Mouse (Mus musculus) right cerebral cortex, postnatal 10 days (tissue): ENCODE measurements around the gene Wdr63.

Source experiments
- DNase-seq, 2 experiments: peaks; one replicate each; pipeline ENCODE4 v3.0.0; 2021; ENCODE audit warnings: low spot score in 2 of 2

Gene Wdr63

DNA sequence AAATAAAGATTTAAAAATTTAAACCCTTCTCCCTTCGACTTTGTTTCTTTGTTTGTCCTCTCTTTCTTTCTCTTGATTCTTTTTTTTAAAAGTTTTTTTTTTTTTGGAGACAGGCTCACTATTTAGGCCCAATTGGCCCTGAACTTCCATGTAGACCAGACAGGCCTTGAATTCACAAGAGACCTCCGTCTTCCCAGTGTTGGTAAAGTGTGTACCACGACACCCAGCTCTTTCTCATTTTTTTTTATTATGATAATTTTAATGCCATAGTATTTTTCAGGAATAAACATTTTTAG lies 14.1 kb upstream of the Wdr63 start:
- no peak for DNase-seq

DNA sequence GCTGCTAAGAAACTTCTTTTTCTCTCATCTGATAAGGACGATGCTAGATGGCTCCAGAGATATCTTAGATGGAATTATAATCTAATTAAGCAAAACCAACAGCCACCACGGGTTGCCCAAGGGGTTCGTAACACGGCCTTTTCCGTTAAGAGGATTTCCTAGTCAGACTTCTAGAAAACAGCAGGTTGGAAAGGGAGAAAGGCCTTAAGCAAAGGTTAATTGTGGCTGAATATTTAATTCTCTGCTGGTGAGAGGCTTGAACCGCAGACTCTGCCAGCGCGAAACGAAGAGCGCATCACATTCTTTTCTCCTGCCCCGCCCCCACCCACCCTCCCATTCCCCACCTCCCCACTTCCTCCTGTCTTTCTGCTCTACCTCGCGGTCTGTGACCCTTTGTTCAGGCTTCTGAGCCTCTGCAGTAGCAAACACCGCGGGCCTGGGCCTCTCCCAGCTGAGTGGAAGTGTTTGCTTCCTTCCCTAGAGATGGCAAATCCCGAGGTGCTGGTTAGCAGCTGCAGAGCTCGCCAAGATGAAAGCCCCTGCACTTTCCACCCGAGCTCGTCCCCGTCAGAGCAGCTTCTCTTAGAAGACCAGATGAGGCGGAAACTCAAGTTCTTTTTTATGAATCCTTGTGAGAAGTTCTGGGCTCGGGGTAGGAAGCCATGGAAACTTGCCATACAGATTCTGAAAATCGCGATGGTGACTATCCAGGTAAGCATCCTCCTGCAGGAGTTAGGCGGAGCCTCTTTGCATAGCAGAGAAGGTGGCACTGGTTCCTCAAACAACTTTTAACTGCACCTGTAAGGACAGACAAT lies 13.6 kb upstream of the Wdr63 start:
- no peak for DNase-seq

- DNase-seq, result no peak
Measured at GRCm38 (mm10) chr3:146117997-146118457, 10.1 kb upstream of the Wdr63 start.

DNA sequence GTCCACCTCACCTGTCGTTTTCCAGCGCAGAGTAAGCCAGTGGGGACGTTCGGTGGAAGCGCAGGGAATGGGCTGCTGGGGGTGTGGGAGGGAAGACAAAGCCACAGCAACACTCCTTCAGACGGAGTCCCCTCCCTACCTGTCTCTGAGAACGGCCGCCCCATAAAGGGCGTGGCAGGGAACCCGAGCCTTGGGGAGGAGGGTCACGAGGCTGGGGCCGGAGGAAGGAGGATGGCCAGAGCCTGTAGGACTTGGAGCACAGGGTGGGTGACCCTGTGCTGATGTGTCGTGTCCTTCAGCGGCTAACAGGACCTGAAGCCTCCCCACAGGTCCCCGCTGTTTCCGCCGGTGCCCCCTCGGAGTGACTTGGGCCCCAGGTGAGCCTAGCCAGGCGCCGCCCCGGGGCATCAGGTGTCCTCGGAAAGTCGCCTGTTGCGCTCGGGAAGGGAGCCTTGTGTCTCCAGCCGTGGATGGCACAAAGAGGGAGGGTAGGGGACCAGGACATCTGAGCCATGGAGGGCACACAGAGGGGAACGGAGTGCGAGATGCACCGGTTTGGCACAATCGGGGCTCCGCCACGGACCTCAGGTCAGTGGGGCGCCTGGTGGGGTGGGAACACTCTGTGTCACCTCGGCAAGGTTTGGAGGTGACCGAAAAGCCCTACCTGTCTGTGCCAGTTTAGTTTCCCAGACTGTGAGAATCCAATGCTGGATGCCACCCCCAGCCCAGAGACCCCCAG lies 9.5 kb upstream of the Wdr63 start, which contains the start of gene Mcoln3:
Gene Mcoln3 (plus strand): TSS at position 193 of the 739 bp plus-strand sequence.
- no peak for DNase-seq

DNA sequence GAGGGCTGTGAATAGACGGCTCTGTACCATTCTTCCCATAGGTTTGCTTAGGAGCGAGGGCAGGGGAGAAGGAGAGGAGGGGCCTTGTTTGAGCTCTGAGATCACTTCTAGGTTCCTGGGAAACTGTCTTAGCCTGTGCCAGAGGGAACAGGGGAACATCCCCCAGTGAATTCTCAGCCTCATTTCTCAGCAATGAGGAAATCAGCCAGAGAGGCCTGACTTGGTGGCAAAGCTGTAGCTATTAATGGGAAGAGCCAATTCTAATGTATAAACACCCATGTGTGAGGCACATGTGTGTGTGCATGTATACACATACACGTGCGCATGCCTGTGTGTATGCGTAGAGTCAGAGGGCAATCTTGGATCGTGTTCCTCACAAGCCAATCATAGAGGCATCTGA lies 3.0 kb upstream of the Wdr63 start:
- DNase-seq, result no peak

DNA sequence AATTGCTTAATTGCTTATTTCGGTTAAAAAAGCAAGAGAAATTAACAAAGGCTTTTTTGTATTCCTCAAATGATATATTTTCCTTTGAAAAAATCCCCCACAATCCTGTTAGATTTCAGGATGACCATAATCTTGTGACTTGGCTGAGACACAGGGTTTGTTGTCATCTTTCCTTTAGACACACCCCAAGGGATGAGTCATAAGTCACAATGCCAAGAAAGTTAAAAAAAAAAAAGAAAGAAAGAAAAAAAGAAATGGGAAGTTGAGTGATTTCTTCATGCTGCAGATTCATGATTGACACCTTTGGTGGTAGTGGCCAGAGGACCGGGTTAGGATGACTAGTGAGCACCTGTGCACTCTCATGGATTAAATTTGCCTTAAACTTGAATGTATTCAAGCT lies 2.4 kb upstream of the Wdr63 start:
- no peak for DNase-seq

- DNase-seq, result no peak
Measured at GRCm38 (mm10) chr3:146108945-146109344, 1.0 kb upstream of the Wdr63 start.

DNA sequence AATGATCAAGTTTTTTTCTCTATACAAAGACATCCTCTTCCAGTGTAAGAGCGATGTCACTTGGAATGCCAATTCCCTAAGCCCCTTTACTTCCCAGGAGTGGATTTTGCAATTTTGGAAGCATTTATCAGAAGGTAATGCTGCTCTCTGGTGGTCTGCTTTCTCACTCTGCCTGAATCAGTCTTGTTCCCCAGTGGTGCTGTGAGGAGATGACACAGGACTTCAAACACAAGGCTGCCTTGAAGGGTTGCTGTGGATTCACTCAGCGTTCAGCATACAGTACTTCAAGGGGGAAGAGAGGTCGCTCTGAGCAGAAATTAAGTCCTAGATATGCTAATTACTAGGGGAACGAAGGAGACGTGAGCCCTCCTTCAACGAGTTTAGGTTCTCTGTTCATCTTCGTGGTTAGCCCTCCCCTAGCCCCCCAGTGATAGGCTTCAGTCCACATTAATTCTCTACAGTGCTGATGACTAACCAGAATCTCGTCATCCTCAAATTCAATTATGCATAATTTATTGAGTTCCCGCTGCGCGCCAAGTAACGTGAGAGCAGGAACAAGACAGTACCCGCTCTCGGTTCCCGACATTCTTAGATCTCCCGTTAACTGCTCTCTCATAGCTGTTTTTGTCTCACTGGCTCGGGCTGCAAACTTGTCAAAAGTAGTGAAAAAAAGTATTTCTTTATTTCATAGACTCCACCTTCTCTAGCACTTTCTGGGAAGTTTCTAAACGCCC lies 647 bp downstream of the Wdr63 start:
- DNase-seq, result peak; percentile 41 to 43

GRCm38 (mm10) chr3:146102049-146102448 lies 5.9 kb downstream of the Wdr63 start:
- no peak for DNase-seq

DNA sequence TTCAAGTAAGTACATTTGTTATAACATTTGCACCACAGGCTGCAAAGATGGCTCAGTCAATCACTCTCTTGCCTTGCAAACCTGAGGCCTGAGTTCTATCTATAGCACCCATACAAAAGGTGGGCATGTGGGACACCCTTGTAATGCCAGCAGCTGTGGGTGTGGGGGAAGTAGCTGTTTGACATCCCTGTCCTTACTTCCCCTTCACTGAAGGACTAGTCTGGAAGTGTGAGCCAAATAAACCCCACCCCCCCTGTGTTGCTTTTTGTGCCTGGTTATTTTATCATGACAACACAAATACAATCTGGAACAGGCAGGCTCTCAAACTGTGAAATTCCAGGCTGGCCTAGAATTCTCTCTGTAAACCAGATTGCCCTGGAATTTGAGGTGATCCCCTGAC lies 8.0 kb downstream of the Wdr63 start:
- no peak for DNase-seq

GRCm38 (mm10) chr3:146097861-146098260 lies 10.1 kb downstream of the Wdr63 start:
- no peak for DNase-seq

GRCm38 (mm10) chr3:146096986-146097385 lies 10.9 kb downstream of the Wdr63 start:
- DNase-seq, result no peak

- no peak for DNase-seq
Measured at GRCm38 (mm10) chr3:146095066-146095465, 12.9 kb downstream of the Wdr63 start.

- no peak for DNase-seq
Measured at GRCm38 (mm10) chr3:146090988-146091657, 16.8 kb downstream of the Wdr63 start.

GRCm38 (mm10) chr3:146080241-146080640 lies 27.7 kb downstream of the Wdr63 start:
- peak in 1 of 2 experiments; percentile 7 for DNase-seq

DNA sequence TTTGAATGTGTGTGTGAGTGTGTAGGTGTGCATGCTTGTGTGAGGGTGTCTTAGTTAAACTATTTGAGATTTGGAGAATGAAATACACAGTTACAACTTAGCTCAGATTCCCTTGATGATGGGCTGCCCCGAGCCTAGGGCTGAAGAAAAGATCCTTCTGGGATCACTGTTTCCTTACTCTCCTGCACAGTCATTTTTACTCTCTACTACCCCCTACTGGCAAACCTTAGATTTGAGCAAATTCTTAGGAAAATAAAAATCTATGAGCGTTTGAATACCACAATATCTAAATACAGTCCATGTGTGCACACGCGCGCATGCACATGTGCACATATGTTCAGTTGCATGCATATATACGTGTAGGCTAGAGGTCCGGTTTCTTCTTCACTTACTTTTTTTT lies 35.1 kb downstream of the Wdr63 start:
- no peak for DNase-seq

DNA sequence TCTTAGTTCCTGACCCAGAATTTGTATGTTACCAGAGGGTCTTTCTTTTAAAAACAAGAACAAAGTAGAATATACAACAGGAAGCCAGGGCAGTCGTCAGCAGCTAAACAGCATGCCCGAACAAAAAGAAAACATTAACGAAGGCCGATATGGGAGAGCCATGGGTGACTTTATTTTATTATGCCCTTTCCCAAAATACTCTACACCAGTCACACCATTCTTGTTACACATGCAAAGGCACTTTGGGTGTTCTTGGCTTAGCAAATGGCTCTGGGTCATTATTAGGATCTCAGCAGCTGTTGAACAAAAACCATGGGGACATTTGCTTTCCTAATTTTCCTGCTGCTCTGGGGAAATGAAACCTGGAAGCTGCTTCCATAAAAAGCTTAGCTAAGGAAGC lies 38.7 kb downstream of the Wdr63 start:
- no peak for DNase-seq

- no peak for DNase-seq
Measured at GRCm38 (mm10) chr3:146063146-146063545, 44.8 kb downstream of the Wdr63 start.

DNA sequence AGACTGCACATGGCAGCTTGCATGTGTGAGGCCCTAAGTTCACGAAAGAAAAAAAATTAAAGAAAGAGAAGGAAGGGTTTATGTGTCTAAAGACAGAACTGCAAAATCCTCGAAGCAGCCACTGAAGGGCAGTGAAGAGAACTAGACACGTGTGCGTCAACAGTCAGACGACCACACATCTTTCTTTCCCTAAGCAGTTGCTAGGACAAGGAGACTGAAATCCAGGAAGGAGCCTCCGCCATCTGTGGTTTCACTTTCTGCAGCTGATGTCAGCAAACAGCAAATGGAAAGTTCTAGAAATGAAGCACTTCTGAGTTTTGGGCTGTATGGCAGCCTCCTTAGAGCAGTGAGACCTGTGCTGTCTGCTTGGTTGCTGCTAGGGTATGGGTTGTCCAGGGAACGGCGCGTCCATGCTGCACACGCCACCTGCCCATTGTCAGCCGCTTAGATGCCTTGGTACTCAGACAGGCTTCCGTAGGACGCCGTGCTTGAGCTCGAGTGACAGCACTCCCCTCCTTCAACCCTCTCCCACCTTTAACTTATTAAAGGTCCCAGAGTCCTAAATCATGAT lies 48.5 kb downstream of the Wdr63 start:
- peak; percentile 41 to 47 for DNase-seq

GRCm38 (mm10) chr3:146058263-146058662 lies 49.7 kb downstream of the Wdr63 start:
- DNase-seq, result peak; percentile 16 to 39

- DNase-seq, result peak in 1 of 2 experiments; percentile 12
Measured at GRCm38 (mm10) chr3:146057131-146057530, 50.8 kb downstream of the Wdr63 start.

DNA sequence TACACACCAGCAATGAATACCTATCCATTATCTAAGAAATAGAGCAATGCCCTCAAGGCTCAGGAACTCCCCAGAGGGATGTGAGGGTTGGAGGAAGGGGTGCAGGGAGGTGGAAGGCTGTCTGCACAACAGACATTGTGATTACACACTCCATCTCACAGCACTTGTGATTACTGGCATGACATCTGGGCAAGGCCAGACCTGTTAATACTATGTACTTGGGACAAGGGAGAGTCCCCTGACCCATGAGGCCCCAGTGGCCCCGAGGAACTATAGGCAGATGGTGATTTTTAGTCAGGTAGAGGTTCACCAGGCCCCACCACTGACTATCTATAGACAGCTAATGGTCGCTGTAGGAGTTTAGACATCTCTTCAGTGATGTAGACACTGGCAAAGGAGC lies 54.1 kb downstream of the Wdr63 start:
- DNase-seq, result no peak
